Mouse (Mus musculus) inflammation-experienced regulatory T-cells, adult 6 months (primary cell): Measurements from ENCODE around the gene Ears2. TPM values are rescaled to one million over a fixed set of nuclear protein-coding genes. Genes with fewer than 3 reads are reported as not detected.

Experiments
- ATAC-seq: one replicate; pipeline ENCODE4 v1.8.0; 2017
- polyA plus RNA-seq, 3 experiments: library from polyadenylated mRNA; unstranded; fragments of 100-300 nt; shearing (Covaris generic); gene quantifications; one replicate each; pipeline ENCODE4 v1.2.1; 2017

Ears2 gene
- polyA plus RNA-seq, 3 experiments from 2014 or later = 2.4 to 7.1 (median 4.9) TPM

- ATAC-seq = no peak
Observed at GRCm38 (mm10) chr7:122044106-122044505, 23.0 kb downstream of the Ears2 start.

- no peak for ATAC-seq
Observed at GRCm38 (mm10) chr7:122034348-122034747, 32.7 kb downstream of the Ears2 start.

- no peak for ATAC-seq
Observed at GRCm38 (mm10) chr7:122033371-122033770, 33.7 kb downstream of the Ears2 start.

GRCm38 (mm10) chr7:122022131-122022530, 44.9 kb downstream of the Ears2 start:
- no peak for ATAC-seq

GRCm38 (mm10) chr7:122020667-122021354, 46.3 kb downstream of the Ears2 start, which contains the start of gene Gga2:
Gene Gga2, minus strand, starts transcription at chr7:122021222.
- peak; percentile 87 for ATAC-seq

- ATAC-seq = no peak
Observed at GRCm38 (mm10) chr7:122020273-122020666, 46.8 kb downstream of the Ears2 start.

GRCm38 (mm10) chr7:122018978-122019377, 48.1 kb downstream of the Ears2 start:
- ATAC-seq = no peak

GRCm38 (mm10) chr7:122018247-122018646, 48.8 kb downstream of the Ears2 start:
- no peak for ATAC-seq

GRCm38 (mm10) chr7:122015734-122016133, 51.3 kb downstream of the Ears2 start:
- ATAC-seq = no peak

- ATAC-seq = no peak
Observed at GRCm38 (mm10) chr7:122015105-122015504, 52.0 kb downstream of the Ears2 start.

GRCm38 (mm10) chr7:122012949-122013348, 54.1 kb downstream of the Ears2 start:
- ATAC-seq = no peak

GRCm38 (mm10) chr7:122012370-122012769, 54.7 kb downstream of the Ears2 start:
- no peak for ATAC-seq

- ATAC-seq = no peak
Observed at GRCm38 (mm10) chr7:122000396-122000795, 66.7 kb downstream of the Ears2 start.

- no peak for ATAC-seq
Observed at GRCm38 (mm10) chr7:121995961-121996360, 71.1 kb downstream of the Ears2 start.

Other genes starting within 250 kb of the Ears2 start
- under 1 TPM in 2 of 3 experiments, not detected in 1; 0.37 to 0.44 TPM for gene Scnn1b, start 202.2 kb downstream of the Ears2 start, polyA plus RNA-seq
- gene Cog7, start 85.6 kb downstream of the Ears2 start, polyA plus RNA-seq = 1 to 10 TPM; 4.6 to 9.4 (median 8.5) TPM
- 1 to 10 TPM in 2 of 3 experiments, under 1 TPM in 1; 0.92 to 1.6 (median 1.1) TPM for gene Gga2, start 46.0 kb downstream of the Ears2 start, polyA plus RNA-seq
- 10 to 100 TPM in 2 of 3 experiments, 1 to 10 TPM in 1; 9.1 to 14.3 (median 10.4) TPM for gene Ubfd1, start 88 bp downstream of the Ears2 start, polyA plus RNA-seq
- 100 to 1,000 TPM; 134 to 182 (median 141) TPM for gene Ndufab1, start 34.6 kb upstream of the Ears2 start, polyA plus RNA-seq
- 10 to 100 TPM in 2 of 3 experiments, 1 to 10 TPM in 1; 7.0 to 14.6 (median 11.6) TPM for gene Palb2, start 65.7 kb upstream of the Ears2 start, polyA plus RNA-seq
- 100 to 1,000 TPM; 109 to 137 (median 111) TPM for gene Dctn5, start 65.8 kb upstream of the Ears2 start, polyA plus RNA-seq
- 10 to 100 TPM in 1 of 3 experiments, 1 to 10 TPM in 2; 3.8 to 52.8 (median 5.5) TPM for gene Plk1, start 92.2 kb upstream of the Ears2 start, polyA plus RNA-seq
- not detected for gene Ern2, start 118.9 kb upstream of the Ears2 start, polyA plus RNA-seq
- gene Chp2, start 152.2 kb upstream of the Ears2 start, polyA plus RNA-seq = not detected
- 10 to 100 TPM; 45.1 to 89.5 (median 71.9) TPM for gene Prkcb, start 221.5 kb upstream of the Ears2 start, polyA plus RNA-seq